Mouse (Mus musculus) lung, postnatal 0 days (tissue): Measurements from ENCODE around the gene Gm17482.

Experiments used
- CTCF ChIP-seq: IDR thresholded peaks from 2 replicates; pipeline ENCODE4 v1.5.1; 2016; ENCODE audit warnings: antibody characterized with exemption, mild to moderate bottlenecking
- EP300 ChIP-seq: IDR thresholded peaks from 2 replicates; pipeline ENCODE4 v1.6.1; 2016; ENCODE audit warnings: antibody characterized with exemption, mild to moderate bottlenecking, control low read depth

DNA sequence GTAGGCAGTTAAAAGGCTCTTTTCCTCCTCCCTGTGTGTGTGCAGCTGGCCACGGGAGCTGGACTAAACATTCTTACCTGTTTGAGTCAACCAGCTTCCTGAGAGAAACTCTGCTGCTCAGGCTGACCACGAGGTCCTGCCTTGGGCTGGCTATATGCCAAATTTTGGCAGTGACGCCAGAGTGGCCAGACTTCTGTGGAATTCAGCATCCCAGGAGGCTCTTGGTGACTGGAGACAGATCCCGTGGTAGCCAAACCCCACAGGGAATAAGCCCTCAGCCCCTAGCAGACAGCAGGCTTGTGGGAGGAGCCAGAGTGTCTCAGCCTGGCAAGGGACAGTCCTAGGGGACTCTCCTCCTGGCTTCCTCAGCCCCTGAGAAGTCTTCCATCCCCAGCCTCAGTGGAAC lies 44.7 kb downstream of the Gm17482 start:
- no peak for TF ChIP-seq CTCF
- no peak for TF ChIP-seq EP300
